Mouse (Mus musculus): ENCODE data around the gene Patj.
A peak's percentile ranks its signal among the peaks of the same experiment; 100 is the strongest.

The Patj gene

GRCm38 (mm10) chr4:98543001-98543400, 147.4 kb downstream of the Patj start:
- no peak for TF ChIP-seq CTCF (conservative IDR thresholded peaks at IDR 0.05; ENCODE audit: low read length)
- no peak for TF ChIP-seq NANOG (IDR thresholded peaks at IDR 0.05; ENCODE audit: borderline replicate concordance, low read length)
- no peak for TF ChIP-seq POU5F1 (IDR thresholded peaks at IDR 0.05; ENCODE audit: borderline replicate concordance, low read length)
- Histone ChIP-seq H3K4me3 (replicated peaks; ENCODE audit: low read length) (no peak overlapping the region), H3K36me3 (ENCODE audit: insufficient read depth, low read length) (no peaks in the 10 kb centered on the region), H3K4me1 (replicated peaks; ENCODE audit: low read depth, low read length) (no peaks in the 10 kb centered on the region), H3K27me3 (ENCODE audit: insufficient read depth, low read length) (no peaks in the 10 kb centered on the region), H3K9me3 (ENCODE audit: low read length) (no peaks in the 10 kb centered on the region)

- no peak for TF ChIP-seq POU5F1 (IDR thresholded peaks at IDR 0.05; ENCODE audit: borderline replicate concordance, low read length)
- TF ChIP-seq CTCF (conservative IDR thresholded peaks at IDR 0.05; ENCODE audit: low read length), result peak; percentile 15; the same call in 1 of the 2 replicates
- no peaks in the 10 kb centered on the region for H3K36me3 ChIP-seq (ENCODE audit: insufficient read depth, low read length)
- H3K4me1 ChIP-seq (replicated peaks; ENCODE audit: low read depth, low read length), result no peaks in the 10 kb centered on the region
- no peaks in the 10 kb centered on the region for H3K27me3 ChIP-seq (ENCODE audit: insufficient read depth, low read length)
- H3K9me3 ChIP-seq (ENCODE audit: low read length), result no peaks in the 10 kb centered on the region
- H3K4me3 ChIP-seq (replicated peaks; ENCODE audit: low read length), result no peak overlapping the region
These were observed 149.8 kb downstream of the Patj start for GRCm38 (mm10) chr4:98545376-98545775.

GRCm38 (mm10) chr4:98546456-98547176, 151.0 kb downstream of the Patj start:
- H3K36me3 ChIP-seq (ENCODE audit: insufficient read depth, low read length), result no peaks in the 10 kb centered on the region
- no peaks in the 10 kb centered on the region for H3K27me3 ChIP-seq (ENCODE audit: insufficient read depth, low read length)
- no peaks in the 10 kb centered on the region for H3K9me3 ChIP-seq (ENCODE audit: low read length)
- H3K4me3 ChIP-seq (replicated peaks; ENCODE audit: low read length), result no peak overlapping the region
- TF ChIP-seq NANOG (IDR thresholded peaks at IDR 0.05; ENCODE audit: borderline replicate concordance, low read length) (no peak), CTCF (conservative IDR thresholded peaks at IDR 0.05; ENCODE audit: low read length) (no peak), POU5F1 (IDR thresholded peaks at IDR 0.05; ENCODE audit: borderline replicate concordance, low read length) (no peak)
- H3K4me1 ChIP-seq (replicated peaks; ENCODE audit: low read depth, low read length), result no peaks in the 10 kb centered on the region

DNA sequence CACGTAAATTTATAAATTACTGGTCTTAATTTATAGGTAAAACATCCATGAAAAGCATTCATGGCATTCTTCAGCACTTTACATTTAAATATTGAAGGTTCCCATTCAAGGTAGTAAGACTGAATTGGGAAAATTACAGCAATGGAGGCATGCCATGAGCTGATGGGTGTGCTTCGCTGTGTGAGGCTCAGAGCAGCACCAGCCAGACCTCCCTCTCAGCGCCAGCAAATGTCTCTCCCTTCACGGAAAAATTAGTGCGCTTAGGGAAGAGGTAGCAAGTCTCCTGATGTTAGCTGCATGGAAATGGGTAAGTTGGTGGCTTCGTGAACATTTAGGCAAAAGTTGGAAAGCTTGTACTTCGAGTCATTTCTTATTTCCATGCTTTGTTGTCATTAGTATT, 153.9 kb downstream of the Patj start:
- no peak for TF ChIP-seq NANOG (IDR thresholded peaks at IDR 0.05; ENCODE audit: borderline replicate concordance, low read length)
- TF ChIP-seq POU5F1 (IDR thresholded peaks at IDR 0.05; ENCODE audit: borderline replicate concordance, low read length), result no peak
- Histone ChIP-seq H3K36me3 (ENCODE audit: insufficient read depth, low read length) (no peaks in the 10 kb centered on the region), H3K4me3 (replicated peaks; ENCODE audit: low read length) (no peak overlapping the region), H3K27me3 (ENCODE audit: insufficient read depth, low read length) (no peaks in the 10 kb centered on the region), H3K9me3 (ENCODE audit: low read length) (no peaks in the 10 kb centered on the region), H3K4me1 (replicated peaks; ENCODE audit: low read depth, low read length) (no peaks in the 10 kb centered on the region)

GRCm38 (mm10) chr4:98550116-98550515, 154.5 kb downstream of the Patj start:
- no peaks in the 10 kb centered on the region for H3K27me3 ChIP-seq (ENCODE audit: insufficient read depth, low read length)
- H3K9me3 ChIP-seq (ENCODE audit: low read length), result no peaks in the 10 kb centered on the region
- no peaks in the 10 kb centered on the region for H3K4me1 ChIP-seq (replicated peaks; ENCODE audit: low read depth, low read length)
- H3K4me3 ChIP-seq (replicated peaks; ENCODE audit: low read length), result no peak overlapping the region
- no peaks in the 10 kb centered on the region for H3K36me3 ChIP-seq (ENCODE audit: insufficient read depth, low read length)
- no peak for TF ChIP-seq NANOG (IDR thresholded peaks at IDR 0.05; ENCODE audit: borderline replicate concordance, low read length)
- TF ChIP-seq CTCF (conservative IDR thresholded peaks at IDR 0.05; ENCODE audit: low read length), result no peak
- TF ChIP-seq POU5F1 (IDR thresholded peaks at IDR 0.05; ENCODE audit: borderline replicate concordance, low read length), result no peak

- H3K27me3 ChIP-seq (ENCODE audit: insufficient read depth, low read length), result no peaks in the 10 kb centered on the region
- no peaks in the 10 kb centered on the region for H3K4me1 ChIP-seq (replicated peaks; ENCODE audit: low read depth, low read length)
- no peak overlapping the region for H3K4me3 ChIP-seq (replicated peaks; ENCODE audit: low read length)
- H3K9me3 ChIP-seq (ENCODE audit: low read length), result no peaks in the 10 kb centered on the region
- TF ChIP-seq CTCF (conservative IDR thresholded peaks at IDR 0.05; ENCODE audit: low read length) (no peak), POU5F1 (IDR thresholded peaks at IDR 0.05; ENCODE audit: borderline replicate concordance, low read length) (no peak), NANOG (IDR thresholded peaks at IDR 0.05; ENCODE audit: borderline replicate concordance, low read length) (no peak)
- no peaks in the 10 kb centered on the region for H3K36me3 ChIP-seq (ENCODE audit: insufficient read depth, low read length)
These were observed 160.1 kb downstream of the Patj start for GRCm38 (mm10) chr4:98555666-98556065.

DNA sequence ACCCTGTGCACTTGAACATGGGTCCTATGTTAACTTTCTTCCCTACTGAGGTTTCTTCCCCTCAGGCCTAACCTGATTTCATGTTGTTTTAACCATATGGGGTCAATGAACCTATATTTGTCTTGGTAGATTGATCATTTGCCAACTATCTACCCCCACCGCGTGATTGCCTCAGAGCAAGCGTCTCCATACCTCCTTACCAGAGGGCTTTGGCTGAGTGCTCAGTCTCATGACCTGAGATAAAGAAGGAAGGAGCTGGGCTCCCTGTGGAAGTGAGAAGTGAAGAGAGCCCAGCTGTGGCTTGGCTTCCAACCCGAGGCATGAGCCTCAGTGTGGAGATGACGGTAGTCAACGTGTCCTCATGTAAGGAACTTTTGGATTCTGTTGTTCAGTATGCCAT, 160.9 kb downstream of the Patj start:
- Histone ChIP-seq H3K27me3 (ENCODE audit: insufficient read depth, low read length) (no peaks in the 10 kb centered on the region), H3K36me3 (ENCODE audit: insufficient read depth, low read length) (no peaks in the 10 kb centered on the region), H3K9me3 (ENCODE audit: low read length) (no peaks in the 10 kb centered on the region), H3K4me1 (replicated peaks; ENCODE audit: low read depth, low read length) (no peaks in the 10 kb centered on the region), H3K4me3 (replicated peaks; ENCODE audit: low read length) (no peak overlapping the region)
- no peak for TF ChIP-seq NANOG (IDR thresholded peaks at IDR 0.05; ENCODE audit: borderline replicate concordance, low read length)

GRCm38 (mm10) chr4:98557192-98557591, 161.6 kb downstream of the Patj start:
- no peaks in the 10 kb centered on the region for H3K4me1 ChIP-seq (replicated peaks; ENCODE audit: low read depth, low read length)
- no peaks in the 10 kb centered on the region for H3K9me3 ChIP-seq (ENCODE audit: low read length)
- H3K27me3 ChIP-seq (ENCODE audit: insufficient read depth, low read length), result no peaks in the 10 kb centered on the region
- no peak overlapping the region for H3K4me3 ChIP-seq (replicated peaks; ENCODE audit: low read length)
- TF ChIP-seq CTCF (conservative IDR thresholded peaks at IDR 0.05; ENCODE audit: low read length) (no peak), POU5F1 (IDR thresholded peaks at IDR 0.05; ENCODE audit: borderline replicate concordance, low read length) (no peak), NANOG (IDR thresholded peaks at IDR 0.05; ENCODE audit: borderline replicate concordance, low read length) (no peak)
- no peaks in the 10 kb centered on the region for H3K36me3 ChIP-seq (ENCODE audit: insufficient read depth, low read length)

DNA sequence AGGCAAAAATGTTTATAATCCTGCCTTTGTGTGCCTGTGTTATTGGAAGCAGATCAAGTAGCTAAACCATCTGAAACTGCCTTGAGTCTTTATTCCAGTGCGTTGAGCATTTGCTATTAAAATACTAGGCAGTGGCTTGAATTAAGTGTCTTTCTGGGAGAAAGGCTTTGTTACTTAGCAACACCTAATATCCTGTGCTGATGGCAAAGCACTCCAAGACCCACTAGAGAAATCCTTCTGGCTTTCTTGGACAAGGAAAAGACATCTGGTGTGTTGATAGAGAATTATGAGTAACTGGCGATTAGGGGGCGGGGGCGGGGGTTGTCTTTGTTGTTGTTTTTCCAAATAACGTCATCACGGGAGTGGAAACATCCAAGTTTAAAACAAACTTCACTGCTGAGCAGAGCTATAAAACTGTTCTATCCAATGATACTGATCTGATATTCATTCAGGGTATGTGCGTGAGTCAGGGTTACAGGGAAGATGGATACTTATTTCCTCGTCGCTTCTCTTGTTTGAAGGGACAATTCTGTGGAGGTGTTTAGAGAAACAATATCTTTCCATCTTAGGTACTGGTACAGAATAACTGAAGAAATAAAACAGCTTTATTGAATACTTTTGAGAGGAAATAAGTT, 164.7 kb downstream of the Patj start:
- TF ChIP-seq POU5F1 (IDR thresholded peaks at IDR 0.05; ENCODE audit: borderline replicate concordance, low read length) (no peak), NANOG (IDR thresholded peaks at IDR 0.05; ENCODE audit: borderline replicate concordance, low read length) (no peak), CTCF (conservative IDR thresholded peaks at IDR 0.05; ENCODE audit: low read length) (no peak)
- Histone ChIP-seq H3K4me1 (replicated peaks; ENCODE audit: low read depth, low read length) (no peaks in the 10 kb centered on the region), H3K4me3 (replicated peaks; ENCODE audit: low read length) (no peak overlapping the region), H3K27me3 (ENCODE audit: insufficient read depth, low read length) (no peaks in the 10 kb centered on the region), H3K36me3 (ENCODE audit: insufficient read depth, low read length) (no peaks in the 10 kb centered on the region), H3K9me3 (ENCODE audit: low read length) (peaks cover 5% of the 10 kb centered on the region)

Measured in E14TG2a.4 (cell line).